Mouse (Mus musculus): ENCODE measurements around the gene Ppp2r3a.

DNA sequence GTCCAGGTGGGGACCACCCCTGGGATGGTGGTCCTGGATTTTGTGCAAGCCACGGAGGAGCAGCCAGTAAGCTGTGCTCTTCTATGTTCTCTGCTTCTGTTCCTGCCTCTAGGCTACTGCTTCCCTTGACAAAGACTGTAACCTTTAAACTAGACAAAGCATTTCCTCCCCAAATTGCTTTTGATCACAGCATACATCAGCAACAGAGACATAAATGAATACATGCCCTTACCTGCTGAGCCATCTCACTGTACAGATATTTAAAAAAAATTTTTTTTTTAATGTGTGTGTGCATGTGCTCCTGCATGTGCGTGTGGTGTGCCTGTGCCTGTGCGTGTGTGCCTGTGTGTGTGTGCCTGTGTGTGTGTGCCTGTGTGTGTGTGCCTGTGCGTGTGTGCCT, 194.4 kb downstream of the Ppp2r3a start:
- TF ChIP-seq CTCF (IDR thresholded peaks at IDR 0.05; ENCODE audit: low read depth) (no peak), EP300 (IDR thresholded peaks at IDR 0.05; ENCODE audit: low read depth) (no peak)
